Mouse (Mus musculus): Measurements from ENCODE around the gene Intu. TPM values are rescaled to one million over a fixed set of nuclear protein-coding genes. Genes with fewer than 3 reads are reported as not detected.

The Intu gene
- polyA plus RNA-seq, 1 experiment from 2014 or later = 2.7 TPM

DNA sequence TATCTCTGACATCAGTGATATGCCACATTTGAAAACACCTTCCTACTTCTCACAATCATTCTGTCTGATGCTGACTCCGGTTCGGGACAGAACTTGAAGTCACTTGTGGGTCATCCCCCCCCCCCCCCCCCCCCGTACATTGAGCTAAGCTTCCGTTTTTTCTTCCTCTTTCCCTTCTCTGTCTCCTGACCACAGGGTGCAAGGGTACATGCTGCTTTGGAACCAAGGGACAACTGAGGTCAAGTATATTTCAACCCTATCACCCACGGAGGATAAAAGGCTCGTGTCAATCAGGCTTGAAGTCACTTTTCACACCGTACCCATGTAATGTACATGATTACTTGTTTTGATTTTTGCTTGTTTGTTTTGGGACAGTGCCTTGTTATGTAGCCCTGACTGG is 241 bp upstream of the Intu start:
- Histone ChIP-seq H3K27me3 (peaks cover 37% of the 10 kb centered on the region), H3K36me3 (no peaks in the 10 kb centered on the region)

DNA sequence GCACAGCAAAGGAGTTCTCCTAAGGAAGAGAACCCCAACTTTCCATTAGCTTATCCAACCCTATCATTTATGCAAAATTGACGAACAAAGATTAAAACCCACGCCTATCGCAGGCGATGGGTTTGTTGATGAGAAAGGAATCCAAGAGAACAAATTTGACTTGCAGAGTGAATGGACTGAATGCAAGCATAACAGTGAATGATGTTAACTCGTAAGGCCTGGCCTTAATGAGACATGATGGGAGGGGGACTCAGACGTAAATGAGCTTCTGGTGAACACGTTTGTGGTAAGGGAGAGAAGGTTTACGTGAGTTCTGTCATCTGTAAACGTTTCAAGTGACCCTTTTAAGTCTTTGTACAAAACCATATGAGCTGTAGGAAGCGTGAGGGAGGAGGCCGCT is 1.2 kb downstream of the Intu start:
- Histone ChIP-seq H3K4me2 (peak overlapping the region; percentile 100), H3K4me1 (replicated peaks) (peaks cover 39% of the 10 kb centered on the region), H3K27ac (replicated peaks) (no peak overlapping the region), H3K36me3 (no peaks in the 10 kb centered on the region), H3K4me3 (peak overlapping the region; percentile 59), H3K9ac (peak overlapping the region; percentile 73; the same call in 1 of the 2 replicates), H3K27me3 (peaks cover 37% of the 10 kb centered on the region), H3K9me3 (no peaks in the 10 kb centered on the region)
- ATAC-seq (ENCODE audit: low read depth) = no peak
- 7% methylated on average over 11 of the region's 11 CpGs for WGBS

More for the DNA sequence above, 241 bp upstream of the Intu start:
- ATAC-seq (ENCODE audit: low read depth) = no peak
- Histone ChIP-seq H3K27ac (replicated peaks) (no peak overlapping the region), H3K9ac (peak overlapping the region; percentile 73), H3K4me2 (peak overlapping the region; percentile 100), H3K9me3 (no peaks in the 10 kb centered on the region), H3K4me1 (replicated peaks) (peaks cover 39% of the 10 kb centered on the region), H3K4me3 (peak overlapping the region; percentile 59)
- 24% methylated on average over 7 of the region's 7 CpGs for WGBS

DNA sequence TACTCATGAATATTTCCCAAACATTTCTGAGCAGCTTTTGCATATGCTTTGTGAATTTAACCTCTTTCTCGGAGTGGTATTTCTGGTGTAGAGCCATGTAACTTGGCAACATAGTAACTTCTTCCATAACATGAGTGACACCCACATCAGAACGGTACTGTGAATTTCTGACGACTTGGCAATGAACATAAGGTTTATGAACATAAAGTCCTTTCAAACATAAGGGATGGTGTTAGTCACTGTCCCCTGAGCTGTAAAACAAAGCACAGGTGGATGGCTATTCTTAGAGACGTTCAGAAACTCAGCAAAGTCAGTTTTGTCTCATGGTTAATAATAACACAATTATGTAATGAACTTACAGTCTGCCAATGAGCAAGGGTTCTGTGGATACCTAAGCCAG is 3.1 kb downstream of the Intu start:
- ATAC-seq (ENCODE audit: low read depth) = no peak
- WGBS = 74% methylated on average over 4 of the region's 4 CpGs
- Histone ChIP-seq H3K4me2 (no peak overlapping the region), H3K4me1 (replicated peaks) (peaks cover 23% of the 10 kb centered on the region), H3K9me3 (no peaks in the 10 kb centered on the region), H3K27me3 (peaks cover 37% of the 10 kb centered on the region), H3K9ac (no peak overlapping the region), H3K4me3 (no peak overlapping the region), H3K36me3 (no peaks in the 10 kb centered on the region), H3K27ac (replicated peaks) (no peak overlapping the region)

DNA sequence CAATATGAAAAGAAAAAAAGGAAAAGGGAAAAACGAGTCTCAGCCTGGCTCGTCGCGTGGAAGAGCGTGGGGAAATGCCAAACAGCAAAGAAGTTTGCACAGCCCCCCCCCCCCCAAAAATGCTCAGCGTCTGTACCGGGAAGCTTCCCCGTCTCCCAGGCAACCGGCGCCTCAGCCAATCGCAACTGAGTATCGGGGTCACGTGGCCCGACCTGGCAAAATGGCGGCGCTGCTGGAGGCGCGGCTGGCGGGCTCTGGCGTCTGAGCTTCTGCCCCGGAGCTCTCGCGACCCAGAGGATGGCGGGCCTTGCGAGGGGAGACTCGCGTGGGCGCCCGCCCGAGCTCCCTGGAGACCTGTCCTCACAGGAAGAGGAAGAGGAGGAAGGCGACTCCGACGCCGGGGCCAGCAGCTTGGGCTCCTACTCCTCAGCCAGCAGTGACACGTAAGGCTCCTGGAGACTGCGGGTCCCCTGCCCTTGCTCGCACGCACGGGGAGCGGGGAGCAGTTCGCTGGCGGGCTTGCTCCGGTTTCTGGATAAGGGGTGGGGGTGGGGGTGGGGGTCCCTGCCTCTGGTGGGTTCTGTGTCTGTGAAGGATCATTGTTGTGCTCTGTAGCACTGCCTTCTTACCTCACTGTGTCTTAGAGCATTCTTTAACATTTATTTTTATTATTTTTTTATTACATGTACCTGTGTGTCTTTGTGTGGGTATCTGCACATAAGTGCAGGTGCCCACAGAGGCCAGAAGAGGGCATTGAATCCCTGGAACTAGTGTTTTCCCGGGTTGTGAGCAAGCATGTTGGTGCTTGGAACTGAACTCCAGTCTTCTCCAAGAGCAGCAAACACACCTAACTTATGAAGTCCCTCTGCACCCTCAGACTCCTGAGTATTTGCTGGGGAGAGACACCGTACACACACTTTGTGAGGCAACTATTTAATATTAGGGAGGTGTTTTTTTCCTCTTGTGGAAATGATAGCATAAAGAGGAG is 9.8 kb downstream of the Intu start:
- peak; percentile 97 for ATAC-seq (ENCODE audit: low read depth)
- Histone ChIP-seq H3K4me1 (replicated peaks) (no peaks in the 10 kb centered on the region; the same call in 1 of the 2 replicates), H3K9me3 (no peaks in the 10 kb centered on the region), H3K27ac (replicated peaks) (peak overlapping the region; percentile 74; the same call in 1 of the 2 replicates), H3K9ac (peak overlapping the region; percentile 82), H3K4me3 (peak overlapping the region; percentile 89), H3K36me3 (no peaks in the 10 kb centered on the region), H3K4me2 (peak overlapping the region; percentile 66), H3K27me3 (no peaks in the 10 kb centered on the region; the same call in 1 of the 2 replicates)
- 4% methylated on average over 45 of the region's 45 CpGs for WGBS

DNA sequence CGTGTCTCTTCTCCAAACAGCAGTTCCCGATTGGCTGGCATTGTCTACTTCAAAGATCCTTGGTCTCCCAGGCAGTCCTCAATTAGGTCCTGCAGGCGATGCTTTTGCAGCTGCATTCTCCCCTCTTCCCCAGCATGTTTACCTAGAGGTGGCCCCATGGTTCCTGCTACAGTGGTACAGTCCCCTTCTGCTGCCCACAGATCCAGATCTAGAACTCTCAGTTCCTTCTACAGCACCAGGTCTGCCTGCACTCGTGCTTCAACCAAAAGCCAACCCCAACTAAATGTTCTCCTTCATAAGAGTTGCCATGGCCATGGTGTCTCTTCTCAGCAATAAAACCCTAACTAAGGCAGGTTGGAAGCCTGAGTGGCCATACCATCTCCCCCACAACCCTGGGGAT is 15.5 kb downstream of the Intu start:
- no peak overlapping the region for H3K4me2 ChIP-seq
- 83% methylated on average over 4 of the region's 4 CpGs for WGBS
- ATAC-seq (ENCODE audit: low read depth) = no peak

DNA sequence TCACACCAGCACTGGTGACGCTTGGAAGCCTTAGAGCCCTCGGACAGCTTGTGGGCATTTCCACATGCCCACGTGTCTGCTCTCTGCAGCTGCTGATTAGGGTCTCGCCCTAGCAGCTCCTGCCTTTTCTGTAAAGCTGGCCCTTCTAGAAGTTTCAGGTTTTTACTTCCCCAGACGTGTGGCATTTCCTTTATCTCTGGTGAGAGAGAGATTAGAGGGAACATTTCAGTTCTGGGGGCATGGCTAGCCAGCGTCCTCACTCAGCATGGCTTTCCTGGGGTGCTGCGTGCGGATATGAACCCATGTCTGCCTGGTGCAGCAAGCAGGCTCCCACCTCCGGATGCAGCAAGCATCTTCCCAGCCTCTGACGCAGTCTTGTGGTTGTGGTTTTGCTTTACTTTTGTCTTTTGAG is 121.9 kb downstream of the Intu start:
- 72% methylated on average over 10 of the region's 10 CpGs for WGBS
- Histone ChIP-seq H3K9ac (no peak overlapping the region), H3K27ac (replicated peaks) (no peak overlapping the region), H3K4me3 (no peak overlapping the region), H3K9me3 (no peaks in the 10 kb centered on the region), H3K36me3 (peaks cover 23% of the 10 kb centered on the region), H3K4me1 (replicated peaks) (no peaks in the 10 kb centered on the region), H3K27me3 (no peaks in the 10 kb centered on the region), H3K4me2 (no peak overlapping the region)
- no peak for ATAC-seq (ENCODE audit: low read depth)

More for the DNA sequence above, 15.5 kb downstream of the Intu start:
- Histone ChIP-seq H3K27ac (replicated peaks) (no peak overlapping the region), H3K4me1 (replicated peaks) (no peaks in the 10 kb centered on the region; the same call in 1 of the 2 replicates), H3K27me3 (no peaks in the 10 kb centered on the region), H3K4me3 (no peak overlapping the region), H3K9ac (no peak overlapping the region), H3K9me3 (no peaks in the 10 kb centered on the region), H3K36me3 (0 out of 2 replicates have a peak, but pooled peaks cover 5% of the 10 kb centered on the region)

DNA sequence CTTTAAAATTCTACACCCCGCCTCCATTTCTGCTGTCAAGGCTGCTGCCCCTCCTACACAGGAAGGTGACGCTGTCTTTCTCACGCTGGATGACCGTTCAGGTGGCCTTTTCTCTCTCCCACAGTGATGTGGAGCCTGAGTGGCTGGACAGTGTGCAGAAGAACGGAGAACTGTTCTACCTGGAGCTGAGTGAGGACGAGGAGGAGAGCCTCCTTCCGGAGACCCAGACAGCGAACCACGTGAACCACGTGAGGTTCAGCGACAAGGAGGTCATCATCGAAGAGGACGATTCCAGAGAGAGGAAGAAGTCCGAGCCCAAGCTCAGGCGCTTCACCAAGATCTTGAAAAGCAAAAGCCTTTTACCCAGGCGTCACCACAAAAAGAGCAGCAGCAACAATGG is 122.5 kb downstream of the Intu start:
- Histone ChIP-seq H3K27ac (replicated peaks) (no peak overlapping the region), H3K36me3 (peaks cover 28% of the 10 kb centered on the region), H3K4me3 (no peak overlapping the region), H3K4me1 (replicated peaks) (no peaks in the 10 kb centered on the region), H3K4me2 (no peak overlapping the region), H3K9ac (no peak overlapping the region), H3K9me3 (no peaks in the 10 kb centered on the region), H3K27me3 (no peaks in the 10 kb centered on the region)
- no peak for ATAC-seq (ENCODE audit: low read depth)
- WGBS = 92% methylated on average over 16 of the region's 16 CpGs

DNA sequence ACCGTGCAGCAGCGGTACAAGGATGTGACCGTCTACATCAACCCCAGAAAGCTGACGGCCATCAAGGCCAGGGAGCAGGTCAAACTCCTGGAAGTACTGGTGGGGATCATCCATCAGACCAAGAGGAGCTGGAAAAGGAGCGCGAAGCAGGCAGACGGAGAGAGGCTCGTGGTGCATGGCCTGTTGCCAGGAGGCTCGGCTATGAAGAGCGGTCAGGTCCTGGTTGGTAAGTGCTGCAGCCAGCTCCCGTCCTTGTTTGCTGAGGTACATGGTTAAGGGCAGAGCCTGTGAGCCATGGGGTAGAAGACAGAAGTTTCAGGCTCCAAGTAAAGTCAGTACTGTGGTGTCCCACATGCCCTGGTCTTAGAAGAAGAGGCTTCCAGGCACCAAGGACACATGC is 122.9 kb downstream of the Intu start:
- Histone ChIP-seq H3K4me3 (no peak overlapping the region), H3K36me3 (peaks cover 28% of the 10 kb centered on the region), H3K27me3 (no peaks in the 10 kb centered on the region), H3K27ac (replicated peaks) (no peak overlapping the region), H3K4me2 (no peak overlapping the region), H3K4me1 (replicated peaks) (no peaks in the 10 kb centered on the region), H3K9me3 (no peaks in the 10 kb centered on the region), H3K9ac (no peak overlapping the region)
- no peak for ATAC-seq (ENCODE audit: low read depth)
- 93% methylated on average over 11 of the region's 11 CpGs for WGBS

DNA sequence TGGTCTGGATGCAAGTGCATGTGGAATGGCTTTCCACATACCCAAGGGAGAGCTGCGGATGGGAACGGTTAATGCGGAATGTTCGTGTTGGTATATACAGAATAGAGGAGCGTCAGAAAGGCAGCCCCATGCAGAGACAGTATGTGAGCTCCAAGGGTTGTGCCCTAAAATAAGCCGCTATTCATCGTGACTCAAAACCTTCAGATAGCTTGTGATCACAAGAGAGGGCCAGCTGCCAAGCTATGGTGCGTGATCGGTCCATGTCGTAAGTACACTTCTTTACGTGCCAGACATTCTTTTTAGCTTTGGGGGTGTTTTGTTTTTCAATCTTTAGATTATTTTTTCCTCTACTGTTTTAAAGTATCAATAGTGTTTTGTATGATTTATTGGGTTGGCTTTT is 124.5 kb downstream of the Intu start:
- no peak overlapping the region for H3K9ac ChIP-seq
- WGBS = 83% methylated on average over 11 of the region's 11 CpGs
- no peak overlapping the region for H3K4me3 ChIP-seq
- H3K4me1 ChIP-seq (replicated peaks) = no peaks in the 10 kb centered on the region
- no peaks in the 10 kb centered on the region for H3K9me3 ChIP-seq
- H3K36me3 ChIP-seq = peaks cover 28% of the 10 kb centered on the region
- H3K27me3 ChIP-seq = no peaks in the 10 kb centered on the region
- no peak overlapping the region for H3K4me2 ChIP-seq
- no peak overlapping the region for H3K27ac ChIP-seq (replicated peaks)
- ATAC-seq (ENCODE audit: low read depth) = no peak

DNA sequence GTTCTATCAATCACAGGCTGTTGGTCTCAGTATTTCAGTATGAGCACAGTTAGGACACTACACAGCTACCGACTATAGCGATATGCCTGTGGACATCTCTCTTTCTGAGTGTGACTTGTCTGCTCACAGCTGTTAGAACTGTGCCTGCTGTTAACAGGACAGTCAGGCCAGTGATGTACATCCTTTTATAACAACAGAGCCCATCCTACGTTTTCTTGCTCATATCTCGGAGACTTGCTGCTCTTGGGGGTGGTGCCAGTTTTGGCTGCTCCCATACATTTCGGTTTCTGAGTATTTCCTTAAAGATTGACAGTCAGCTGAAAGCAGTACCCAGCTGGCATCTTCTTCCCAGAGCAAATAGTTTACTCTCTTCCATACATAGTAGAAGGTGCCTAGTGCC is 125.3 kb downstream of the Intu start:
- Histone ChIP-seq H3K4me1 (replicated peaks) (no peaks in the 10 kb centered on the region), H3K27me3 (no peaks in the 10 kb centered on the region), H3K4me3 (no peak overlapping the region), H3K27ac (replicated peaks) (no peak overlapping the region), H3K9ac (no peak overlapping the region), H3K9me3 (no peaks in the 10 kb centered on the region), H3K36me3 (peaks cover 28% of the 10 kb centered on the region), H3K4me2 (no peak overlapping the region)
- WGBS = 95% methylated on average over 5 of the region's 5 CpGs
- no peak for ATAC-seq (ENCODE audit: low read depth)

DNA sequence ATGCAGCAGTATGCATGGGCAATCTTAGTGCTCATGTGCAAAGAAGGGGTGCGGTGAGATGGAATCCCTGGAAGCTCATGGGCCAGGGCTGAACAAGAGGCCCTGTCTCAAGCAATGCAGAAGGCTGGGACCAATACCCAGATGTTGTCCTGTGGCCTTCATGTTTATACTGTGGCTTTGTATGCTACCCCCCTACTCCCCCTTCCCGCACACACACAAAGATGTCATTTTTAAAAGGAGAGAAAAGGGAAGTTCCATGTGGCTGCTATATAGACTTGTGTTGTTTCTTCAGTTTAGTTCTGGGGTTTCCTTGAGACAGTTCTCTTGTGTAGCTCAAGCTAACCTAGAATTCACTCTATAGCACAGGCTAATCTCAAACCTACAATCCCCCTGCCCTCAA is 129.1 kb downstream of the Intu start:
- Histone ChIP-seq H3K4me1 (replicated peaks) (no peaks in the 10 kb centered on the region), H3K4me2 (no peak overlapping the region), H3K9ac (no peak overlapping the region), H3K4me3 (no peak overlapping the region), H3K9me3 (no peaks in the 10 kb centered on the region), H3K36me3 (peaks cover 32% of the 10 kb centered on the region), H3K27me3 (no peaks in the 10 kb centered on the region), H3K27ac (replicated peaks) (no peak overlapping the region)
- 98% methylated on average over 2 of the region's 2 CpGs for WGBS
- no peak for ATAC-seq (ENCODE audit: low read depth)

DNA sequence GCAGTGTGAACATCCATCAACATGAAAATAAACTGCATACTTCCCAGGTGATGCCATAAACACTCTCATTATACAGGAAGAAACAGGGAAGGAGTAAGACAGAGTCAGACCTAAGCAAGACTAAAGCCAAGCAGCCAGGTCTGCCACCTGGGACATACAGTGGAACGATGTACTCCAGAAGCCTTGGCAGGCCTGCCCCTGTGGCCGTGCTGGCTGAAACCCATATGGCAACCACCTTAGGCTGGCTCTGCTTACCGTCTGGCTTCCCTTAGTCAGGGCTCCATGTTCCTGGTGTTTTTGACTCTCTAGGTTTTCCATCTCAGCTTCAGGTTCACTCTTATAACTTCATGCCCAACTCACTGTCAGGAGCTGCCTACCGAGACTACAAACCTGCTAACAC is 135.0 kb downstream of the Intu start:
- Histone ChIP-seq H3K27ac (replicated peaks) (no peak overlapping the region), H3K9me3 (no peaks in the 10 kb centered on the region), H3K9ac (no peak overlapping the region), H3K4me2 (no peak overlapping the region), H3K4me3 (no peak overlapping the region), H3K27me3 (no peaks in the 10 kb centered on the region), H3K4me1 (replicated peaks) (no peaks in the 10 kb centered on the region), H3K36me3 (peaks cover 27% of the 10 kb centered on the region)
- WGBS = 97% methylated on average over 4 of the region's 4 CpGs
- no peak for ATAC-seq (ENCODE audit: low read depth)

Data from neural tube, embryonic 13.5 days (tissue).